Mouse (Mus musculus) intestine, postnatal 0 days (tissue): ENCODE measurements around the gene Mrps6. TPM values are rescaled to one million over a fixed set of nuclear protein-coding genes. Genes with fewer than 3 reads are reported as not detected.

Source experiments
- ATAC-seq: fragments of 200-750 bp; cut with Nextera tagmentation; 2 replicates; pipeline ENCODE4 v1.8.0; 2017; ENCODE audit warnings: mild to moderate bottlenecking, moderate TSS enrichment, moderate library complexity
- H3K27ac ChIP-seq: fragments of 300-500 bp; sonication (generic); 2 replicates; pipeline ENCODE4 v1.5.1; 2014; ENCODE audit warnings: mild to moderate bottlenecking, low read depth, low read length, moderate library complexity
- H3K27me3 ChIP-seq: fragments of 300-500 bp; sonication (generic); replicated peaks from 2 replicates; pipeline ENCODE4 v1.6.1; 2014; ENCODE audit warnings: low read length, mixed read lengths; ENCODE audit not compliant: control insufficient read depth, insufficient read depth
- H3K36me3 ChIP-seq: fragments of 300-500 bp; sonication (generic); 2 replicates; pipeline ENCODE4 v1.6.1; 2014; ENCODE audit warnings: mild to moderate bottlenecking, moderate library complexity; ENCODE audit not compliant: control insufficient read depth, insufficient read depth
- H3K4me1 ChIP-seq: fragments of 300-500 bp; sonication (generic); replicated peaks from 2 replicates; pipeline ENCODE4 v1.6.1; 2014; ENCODE audit warnings: antibody characterized with exemption, low read length, mixed read lengths; ENCODE audit not compliant: control insufficient read depth, insufficient read depth
- H3K4me2 ChIP-seq: fragments of 300-500 bp; sonication (generic); replicated peaks from 2 replicates; pipeline ENCODE4 v1.6.1; 2014; ENCODE audit warnings: low read depth, mild to moderate bottlenecking, moderate library complexity
- H3K4me3 ChIP-seq: fragments of 300-500 bp; sonication (generic); 2 replicates; pipeline ENCODE4 v1.5.1; 2014; ENCODE audit warnings: low read depth, low read length
- H3K9ac ChIP-seq: fragments of 300-500 bp; sonication (generic); 2 replicates; pipeline ENCODE4 v1.6.1; 2014; ENCODE audit warnings: mild to moderate bottlenecking, low read depth, low read length
- H3K9me3 ChIP-seq: fragments of 300-500 bp; sonication (generic); 2 replicates; pipeline ENCODE4 v1.6.1; 2016; ENCODE audit warnings: mixed run types; ENCODE audit not compliant: control insufficient read depth
- CTCF ChIP-seq: sonication (generic); IDR thresholded peaks from 2 replicates; pipeline ENCODE4 v1.5.1; 2016; ENCODE audit warnings: low read depth, mild to moderate bottlenecking, control low read depth, antibody characterized with exemption, moderate library complexity
- WGBS: fragments of 180-500 bp; shearing (Covaris S2); extraction: QIAGEN DNeasy Blood & Tissue Kit; methylation state at CpG from one replicate; pipeline ENCODE4 v1.1.7; 2014; 5-methylcytosine and 5-hydroxymethylcytosine counted together
- polyA plus RNA-seq: library from polyadenylated mRNA; unstranded; fragments of >200 nt; fragmentation: Nextera tagmentation; extraction: Ambion mirVana; gene quantifications from 2 replicates; pipeline ENCODE4 v1.2.1, GENCODE M21; 2015

The Mrps6 gene
- polyA plus RNA-seq, 1 experiment from 2014 or later: 76.6 TPM

- H3K4me1 ChIP-seq: no peaks in the 10 kb centered on the region
- WGBS: 88% methylated on average over 10 of the region's 10 CpGs
- no peak for TF ChIP-seq CTCF
- H3K9me3 ChIP-seq: no peaks in the 10 kb centered on the region
- no peak overlapping the region for H3K4me2 ChIP-seq
- no peaks in the 10 kb centered on the region for H3K27me3 ChIP-seq
- H3K4me3 ChIP-seq: no peak overlapping the region
- H3K27ac ChIP-seq: no peak overlapping the region
- ATAC-seq: no peak
- no peaks in the 10 kb centered on the region for H3K36me3 ChIP-seq
- H3K9ac ChIP-seq: no peak overlapping the region
These were observed 25.8 kb downstream of the Mrps6 start for GRCm38 (mm10) chr16:92083771-92084453.

GRCm38 (mm10) chr16:92089225-92089624 is 31.2 kb downstream of the Mrps6 start:
- no peaks in the 10 kb centered on the region for H3K4me1 ChIP-seq
- no peak overlapping the region for H3K9ac ChIP-seq
- H3K36me3 ChIP-seq: no peaks in the 10 kb centered on the region; the same call in 1 of the 2 replicates
- no peak overlapping the region for H3K27ac ChIP-seq
- no peak overlapping the region for H3K4me2 ChIP-seq
- ATAC-seq: no peak
- no peak for TF ChIP-seq CTCF
- no peaks in the 10 kb centered on the region for H3K9me3 ChIP-seq
- 76% methylated on average over 3 of the region's 3 CpGs for WGBS
- H3K4me3 ChIP-seq: no peak overlapping the region
- H3K27me3 ChIP-seq: no peaks in the 10 kb centered on the region

- H3K4me3 ChIP-seq: no peak overlapping the region
- no peak overlapping the region for H3K27ac ChIP-seq
- H3K4me2 ChIP-seq: no peak overlapping the region
- H3K36me3 ChIP-seq: no peaks in the 10 kb centered on the region; the same call in 1 of the 2 replicates
- H3K27me3 ChIP-seq: no peaks in the 10 kb centered on the region
- no peaks in the 10 kb centered on the region for H3K4me1 ChIP-seq
- WGBS: 75% methylated on average over 5 of the region's 5 CpGs
- TF ChIP-seq CTCF: no peak
- no peak for ATAC-seq
- no peaks in the 10 kb centered on the region for H3K9me3 ChIP-seq
- H3K9ac ChIP-seq: no peak overlapping the region
These were observed 33.8 kb downstream of the Mrps6 start for GRCm38 (mm10) chr16:92091876-92092275.

GRCm38 (mm10) chr16:92098351-92099051 is 40.4 kb downstream of the Mrps6 start:
- no peaks in the 10 kb centered on the region for H3K9me3 ChIP-seq
- no peak for ATAC-seq
- H3K9ac ChIP-seq: no peak overlapping the region
- H3K27me3 ChIP-seq: no peaks in the 10 kb centered on the region
- no peaks in the 10 kb centered on the region for H3K4me1 ChIP-seq
- no peak overlapping the region for H3K4me3 ChIP-seq
- peaks cover 13% of the 10 kb centered on the region; the same call in 1 of the 2 replicates for H3K36me3 ChIP-seq
- no peak overlapping the region for H3K4me2 ChIP-seq
- H3K27ac ChIP-seq: no peak overlapping the region
- no peak for TF ChIP-seq CTCF
- 70% methylated on average over 10 of the region's 10 CpGs for WGBS

- peaks cover 13% of the 10 kb centered on the region; the same call in 1 of the 2 replicates for H3K36me3 ChIP-seq
- WGBS: 81% methylated on average over 16 of the region's 16 CpGs
- no peak for TF ChIP-seq CTCF
- no peaks in the 10 kb centered on the region for H3K27me3 ChIP-seq
- H3K4me3 ChIP-seq: no peak overlapping the region
- no peak for ATAC-seq
- no peaks in the 10 kb centered on the region for H3K9me3 ChIP-seq
- no peaks in the 10 kb centered on the region for H3K4me1 ChIP-seq
- no peak overlapping the region for H3K4me2 ChIP-seq
- H3K27ac ChIP-seq: no peak overlapping the region
- H3K9ac ChIP-seq: no peak overlapping the region
These were observed 41.5 kb downstream of the Mrps6 start for GRCm38 (mm10) chr16:92099598-92099997.

GRCm38 (mm10) chr16:92100111-92100510 is 42.0 kb downstream of the Mrps6 start:
- ATAC-seq: no peak
- no peak for TF ChIP-seq CTCF
- H3K4me1 ChIP-seq: no peaks in the 10 kb centered on the region
- H3K27me3 ChIP-seq: no peaks in the 10 kb centered on the region
- peaks cover 13% of the 10 kb centered on the region; the same call in 1 of the 2 replicates for H3K36me3 ChIP-seq
- H3K4me3 ChIP-seq: no peak overlapping the region
- no peak overlapping the region for H3K4me2 ChIP-seq
- 69% methylated on average over 4 of the region's 4 CpGs for WGBS
- no peaks in the 10 kb centered on the region for H3K9me3 ChIP-seq
- no peak overlapping the region for H3K9ac ChIP-seq
- H3K27ac ChIP-seq: no peak overlapping the region
